Mouse (Mus musculus): ENCODE data around the gene Tmx4.
"Not testable (repeated sequence)": the region's sequence is repeated elsewhere in the genome, so short reads cannot be mapped to it uniquely, and the experiment has no call there.

Tmx4 gene

DNA sequence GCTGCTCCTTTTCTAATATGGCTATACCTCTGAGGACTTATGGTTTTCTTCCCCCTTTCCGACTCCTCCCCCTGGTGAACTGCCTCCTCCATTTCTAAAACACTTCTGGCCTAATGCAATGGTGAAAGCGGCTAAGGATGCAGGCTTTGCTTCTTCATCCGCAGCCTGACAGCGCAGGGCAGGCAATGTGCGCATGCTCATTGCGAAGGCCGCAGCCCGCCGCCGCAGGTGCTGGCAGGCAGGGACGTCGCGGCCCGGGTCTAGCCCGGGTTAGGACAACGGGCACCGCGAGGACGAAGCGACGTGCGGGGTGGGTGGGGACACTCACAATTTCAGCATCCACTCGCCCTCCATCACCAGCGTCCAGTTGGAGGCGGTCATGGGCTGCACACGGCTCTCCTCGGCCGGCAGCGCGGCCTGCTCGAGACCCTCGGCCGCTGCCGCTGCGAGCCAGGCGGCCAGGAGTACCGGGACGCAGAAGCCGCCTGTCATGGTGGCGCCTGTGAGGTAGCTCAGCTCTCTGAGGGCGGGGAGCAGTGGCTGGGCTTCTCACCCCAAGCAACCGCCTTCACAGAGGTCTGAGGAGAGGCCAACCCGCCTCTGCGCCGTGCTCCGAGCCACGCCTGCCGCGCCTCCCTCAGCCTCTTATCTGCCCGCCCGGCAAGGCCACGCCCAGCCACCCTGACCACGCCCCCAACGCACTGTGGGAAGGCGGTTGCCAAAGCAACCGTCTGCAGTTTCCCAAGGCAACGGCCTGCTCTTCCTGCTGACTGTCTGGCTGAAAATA, at the start of gene Tmx4:
Gene Tmx4, minus strand, starts transcription at position 632 of the 787 bp plus-strand sequence.
- DNase-seq (ENCODE audit: low spot score): peak; percentile 98

DNA sequence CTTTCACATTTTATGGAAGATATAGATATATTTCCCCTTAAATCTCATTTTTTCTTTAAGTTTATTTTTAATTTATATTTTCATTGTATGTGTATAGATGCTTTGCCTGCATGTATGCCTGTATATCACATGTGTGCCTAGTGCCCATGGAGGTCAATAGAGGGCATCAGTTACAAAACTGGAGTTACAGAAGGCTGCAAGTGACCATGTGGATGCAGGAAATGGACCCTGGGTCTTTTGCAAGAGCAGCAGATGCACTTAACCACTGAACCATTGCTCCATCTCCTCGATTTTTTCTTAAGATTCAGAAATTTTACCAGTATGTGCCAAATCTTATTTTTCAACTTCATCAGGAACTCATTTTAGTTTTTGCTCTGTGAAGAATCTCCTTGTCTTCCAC, 48.2 kb upstream of the Tmx4 start:
- no peak for DNase-seq (ENCODE audit: low spot score)

DNA sequence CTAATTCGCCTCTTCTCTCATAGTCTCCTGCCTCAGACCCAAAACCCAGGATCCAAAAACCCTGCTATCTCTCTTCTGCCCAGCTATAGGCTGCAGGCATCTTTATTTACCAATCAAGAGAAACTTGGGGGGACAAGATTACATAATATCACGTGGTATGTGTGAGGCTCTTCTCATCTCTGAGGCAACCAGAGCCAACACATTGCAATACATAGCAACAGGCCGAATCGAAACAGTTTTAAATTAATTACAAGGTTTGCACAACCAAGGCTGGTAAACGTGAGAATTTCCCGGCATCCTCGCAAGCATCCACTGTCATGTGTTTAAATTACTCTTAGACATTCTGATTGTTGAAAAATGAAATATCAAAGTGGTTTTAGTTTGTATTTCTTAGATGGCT, 47.1 kb upstream of the Tmx4 start:
- no peak for DNase-seq (ENCODE audit: low spot score)

DNA sequence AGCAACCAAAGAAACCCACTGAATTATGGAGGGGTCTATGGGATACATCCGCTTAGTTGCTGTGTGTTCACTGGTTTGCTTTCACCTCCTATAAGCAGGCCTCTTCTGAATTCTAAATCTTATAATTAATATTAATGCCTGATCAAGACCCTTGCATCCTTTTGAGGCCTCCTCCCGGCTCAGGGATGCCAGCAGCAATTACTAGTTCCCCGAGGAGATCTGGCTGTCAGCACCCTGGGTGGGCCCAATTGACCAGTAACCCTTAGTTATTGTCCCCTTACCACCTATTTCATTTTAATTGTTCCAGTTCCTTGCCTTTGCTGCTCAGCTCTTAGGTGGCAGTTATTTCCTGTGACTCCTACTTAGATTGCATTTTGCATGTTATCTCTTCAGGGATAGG, 38.4 kb upstream of the Tmx4 start:
- no peak for DNase-seq (ENCODE audit: low spot score)

DNA sequence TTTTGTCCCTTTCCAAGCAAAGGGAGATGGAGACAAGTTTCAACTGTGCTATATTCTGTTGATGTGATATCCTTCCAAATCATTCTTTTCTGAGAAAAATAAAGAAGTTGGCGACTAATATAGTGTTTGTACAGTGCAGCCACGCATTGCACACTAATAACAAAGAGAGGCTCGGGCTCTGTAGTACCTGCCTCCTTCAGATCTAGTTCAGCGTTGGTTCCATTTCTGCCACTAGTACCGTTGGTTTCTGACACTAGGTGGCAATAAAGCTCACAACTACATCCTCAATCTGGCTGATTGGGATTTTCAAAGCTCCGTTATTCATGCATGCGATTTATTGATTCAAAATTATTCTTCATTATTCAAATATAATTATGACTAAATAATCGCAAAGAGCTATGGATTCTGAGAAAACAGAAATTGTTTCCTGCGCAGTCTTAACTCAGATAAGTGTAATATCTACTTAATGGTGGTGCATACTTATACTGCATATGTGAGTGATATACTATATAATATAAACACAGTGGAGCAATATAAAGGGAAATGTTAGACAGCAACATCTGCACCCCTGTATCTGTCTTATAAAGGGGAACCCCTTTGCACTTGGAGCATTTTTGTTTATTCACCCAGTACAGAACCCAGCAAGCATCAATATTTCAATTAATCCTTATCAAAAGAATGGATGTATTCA, 37.5 kb upstream of the Tmx4 start:
- DNase-seq (ENCODE audit: low spot score): peak; percentile 59

DNA sequence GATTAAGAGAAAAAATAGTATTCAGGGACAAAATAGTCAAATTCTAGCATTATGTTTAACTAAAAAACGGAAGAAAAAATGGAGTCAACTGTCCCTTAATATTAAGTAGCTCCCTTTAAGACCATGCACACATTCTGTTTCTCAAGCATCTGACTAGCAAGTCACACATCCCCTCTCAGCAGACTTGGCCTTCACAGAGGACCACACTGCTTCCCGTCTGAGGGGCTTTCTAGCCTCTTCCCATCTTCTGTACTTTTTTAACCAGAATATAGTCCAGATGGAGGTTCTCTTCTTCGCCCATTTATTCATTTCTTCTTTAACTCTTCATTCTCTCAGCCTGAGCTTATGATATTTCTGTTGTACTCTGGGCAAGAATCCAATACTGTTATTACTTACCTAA, 35.6 kb upstream of the Tmx4 start:
- no peak for DNase-seq (ENCODE audit: low spot score)

DNA sequence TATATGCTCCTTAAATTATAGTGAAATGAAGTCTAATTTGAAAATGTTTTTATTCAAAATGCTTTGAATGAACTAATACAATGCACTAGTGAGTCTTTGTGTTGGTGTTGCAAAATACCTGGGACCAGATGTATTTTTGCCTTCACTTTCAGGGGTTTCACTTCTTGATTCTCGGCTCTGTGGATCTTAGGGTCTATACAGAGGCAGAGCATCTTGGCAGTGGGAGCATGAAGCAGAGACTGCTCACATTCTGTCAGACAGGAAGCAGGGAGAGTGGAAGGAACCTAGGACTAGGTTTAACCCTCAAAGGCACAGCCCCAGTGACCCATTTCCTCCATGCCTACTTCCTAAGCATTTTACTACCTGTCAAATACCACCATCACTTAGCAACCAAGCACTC, 31.5 kb upstream of the Tmx4 start:
- no peak for DNase-seq (ENCODE audit: low spot score)

DNA sequence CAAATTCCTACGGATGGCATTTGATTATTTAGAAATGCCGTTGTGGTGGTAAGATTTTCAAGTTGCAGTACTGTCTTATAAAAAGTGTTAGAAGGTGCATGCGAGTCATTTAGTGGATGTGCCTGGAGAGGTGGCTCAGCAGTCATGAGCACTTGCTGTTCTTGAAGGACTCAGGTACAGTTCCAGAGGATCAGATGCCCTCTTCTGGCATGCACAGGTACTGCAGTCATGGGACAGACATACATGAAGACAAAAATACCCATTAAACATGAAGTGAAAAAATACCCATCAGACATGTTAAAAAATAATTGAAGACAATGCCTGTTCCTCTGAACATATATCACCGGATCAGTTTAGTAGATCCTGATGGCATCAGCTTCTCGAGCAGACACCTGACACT, 29.7 kb upstream of the Tmx4 start:
- peak; percentile 67 for DNase-seq (ENCODE audit: low spot score)

DNA sequence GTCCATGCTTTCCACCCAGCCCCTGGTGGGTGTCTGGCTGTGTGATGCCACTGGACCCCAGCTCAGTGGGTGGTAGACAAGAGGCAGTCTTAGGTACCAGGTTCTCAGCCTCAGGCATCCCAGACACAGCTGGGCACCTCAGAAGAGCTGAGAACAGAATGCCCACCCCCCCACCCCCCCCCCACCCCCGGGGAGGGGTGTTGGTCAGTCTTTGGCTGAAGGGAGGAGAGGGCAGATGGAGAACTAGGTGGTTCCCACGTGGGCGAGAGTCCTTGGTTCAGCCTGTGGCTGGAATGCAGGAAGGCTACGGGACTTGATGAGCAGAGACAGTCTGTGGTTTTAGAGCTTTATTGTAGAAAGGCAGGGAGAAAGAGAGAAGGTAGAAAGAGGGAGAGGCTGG, 12.5 kb upstream of the Tmx4 start:
- no peak for DNase-seq (ENCODE audit: low spot score)

DNA sequence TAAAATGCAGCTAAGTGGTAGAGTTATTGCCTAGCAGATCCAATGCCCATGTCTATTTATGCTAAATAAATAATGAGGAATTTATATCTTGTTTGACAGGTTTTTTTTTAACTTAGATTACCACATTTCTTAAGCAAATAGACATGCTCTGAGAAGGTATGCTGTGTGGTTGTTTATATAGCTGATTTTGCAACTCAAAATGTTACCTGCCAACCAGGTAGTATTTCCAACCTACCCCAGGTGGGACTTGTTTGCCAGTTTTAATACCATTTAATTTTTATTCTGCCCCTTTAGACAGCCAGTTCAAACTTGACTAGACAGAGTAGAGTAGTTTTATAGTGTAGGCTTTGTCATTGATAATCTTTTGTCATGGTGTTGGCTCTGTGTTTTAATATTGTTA, 10.7 kb upstream of the Tmx4 start:
- no peak for DNase-seq (ENCODE audit: low spot score)

DNA sequence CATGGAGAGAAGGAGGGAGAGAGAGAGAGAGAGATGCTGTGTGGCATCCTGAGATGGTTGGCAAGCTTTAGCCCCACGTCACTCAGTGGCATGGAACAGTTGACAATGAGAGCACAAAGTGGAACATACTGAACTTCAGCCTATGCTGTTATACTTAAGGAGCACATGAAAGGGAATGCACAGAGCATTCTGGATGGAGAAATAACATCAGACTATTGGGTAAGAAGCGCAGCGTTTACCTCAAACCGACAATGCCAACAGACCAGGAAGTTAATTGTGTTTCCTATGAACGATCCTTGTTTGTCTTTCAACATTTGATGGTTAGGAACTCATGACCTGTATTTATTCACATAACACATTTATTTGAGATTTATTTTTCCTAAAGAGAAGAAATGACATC, 8.8 kb upstream of the Tmx4 start:
- no peak for DNase-seq (ENCODE audit: low spot score)

DNA sequence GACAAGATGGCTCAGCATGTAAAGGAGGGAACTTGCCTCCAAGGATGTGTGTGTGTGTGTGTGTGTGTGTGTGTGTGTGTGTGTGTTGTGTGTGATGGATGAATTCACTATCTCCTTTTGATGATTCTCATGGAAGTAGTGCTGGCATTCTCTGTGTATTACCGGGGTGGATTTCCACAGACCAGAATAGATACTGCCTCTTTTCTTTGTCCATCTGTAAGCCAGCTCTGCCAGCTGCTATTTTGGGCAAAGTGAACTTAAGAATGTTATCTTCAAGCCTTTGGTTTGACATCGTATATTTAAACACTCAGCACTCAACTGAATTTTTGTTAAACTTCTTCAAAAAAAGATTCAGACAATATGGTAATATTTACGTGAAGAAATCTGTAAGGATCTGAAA, 5.1 kb upstream of the Tmx4 start:
- DNase-seq (ENCODE audit: low spot score): no peak

DNA sequence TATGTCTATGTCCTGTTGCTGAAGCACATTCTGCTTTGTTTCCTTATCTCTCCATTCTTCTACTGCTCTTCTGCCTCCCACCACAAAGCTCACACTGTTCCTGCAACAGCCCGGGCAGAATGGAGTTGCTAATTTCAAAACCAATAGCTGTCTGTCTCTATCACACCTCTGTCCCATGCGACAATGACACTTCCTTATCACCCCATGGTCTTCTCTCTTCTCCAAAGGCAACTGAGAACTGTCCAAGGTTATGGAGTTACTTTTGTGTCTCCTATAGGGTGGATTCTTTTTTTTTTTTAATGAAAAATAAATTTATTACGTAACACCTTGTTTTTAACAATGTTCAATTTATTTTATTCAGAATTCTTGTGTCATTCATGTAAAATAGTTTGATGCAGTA, 1.8 kb upstream of the Tmx4 start:
- no peak for DNase-seq (ENCODE audit: low spot score)

DNA sequence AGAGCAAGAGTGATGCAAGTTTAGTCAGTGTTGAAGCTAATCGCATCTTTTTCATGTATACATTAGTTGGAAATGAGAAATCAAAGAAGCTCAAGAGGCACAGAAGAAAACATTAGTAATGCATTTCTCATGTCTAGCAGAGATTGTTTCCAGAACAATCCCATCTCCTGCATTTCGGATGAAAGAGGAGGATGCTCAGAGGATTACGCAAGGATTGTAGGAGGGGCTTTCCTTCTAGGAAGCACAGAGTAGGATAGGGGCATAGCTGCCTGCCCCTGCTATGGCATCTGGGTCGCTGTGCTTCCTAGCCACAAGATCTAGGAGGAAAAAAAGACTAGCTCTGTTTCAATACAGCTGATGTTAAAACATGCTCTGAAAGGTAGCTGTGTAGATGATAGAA, 1.2 kb upstream of the Tmx4 start:
- DNase-seq (ENCODE audit: low spot score): peak; percentile 3

DNA sequence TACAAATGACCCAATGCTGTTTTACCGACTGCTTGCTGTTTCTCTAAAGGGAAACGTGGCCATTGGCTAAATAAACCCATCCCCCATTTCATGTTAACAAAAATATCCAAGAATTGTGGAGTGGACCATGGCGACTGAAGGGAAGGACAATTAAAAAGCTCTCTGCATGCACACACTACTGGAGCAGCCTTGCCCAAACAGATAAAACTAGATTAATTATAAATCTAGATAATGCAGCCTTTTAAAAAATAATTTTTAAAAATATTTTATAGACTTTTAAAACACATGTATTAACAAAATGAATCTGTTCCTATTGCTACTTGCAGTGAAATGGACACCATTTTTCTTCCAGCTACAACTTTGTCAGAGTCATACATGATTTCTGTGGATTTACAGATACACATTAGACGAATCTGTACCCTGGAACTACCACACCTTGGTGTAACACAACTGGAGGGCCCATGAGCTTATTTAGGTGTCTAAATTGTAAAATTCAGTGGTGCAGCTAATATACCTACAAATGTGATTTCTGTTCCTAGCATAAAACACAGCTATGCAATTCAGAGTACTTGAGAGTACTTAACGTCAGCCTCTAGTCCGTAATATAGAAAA, 462 bp upstream of the Tmx4 start:
- peak; percentile 5 for DNase-seq (ENCODE audit: low spot score)

DNA sequence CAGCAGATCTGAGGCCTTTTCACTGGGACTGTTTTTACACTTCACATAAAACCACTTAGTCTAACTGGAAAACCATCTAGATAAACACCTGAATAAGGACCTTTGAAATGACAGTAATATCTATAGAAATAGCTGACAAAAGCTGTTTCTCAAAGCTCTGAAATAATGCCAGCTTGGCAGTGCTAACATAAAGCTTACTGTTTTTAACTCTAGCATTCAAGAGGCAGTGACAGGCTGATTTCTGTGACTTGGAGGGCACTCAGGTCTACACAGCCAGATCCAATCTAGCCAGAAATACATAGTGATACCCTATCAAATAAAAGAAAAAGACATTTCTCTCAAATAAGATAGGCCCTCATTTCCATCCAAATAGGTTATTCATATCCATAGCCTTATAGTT, 1.6 kb downstream of the Tmx4 start:
- no peak for DNase-seq (ENCODE audit: low spot score)

DNA sequence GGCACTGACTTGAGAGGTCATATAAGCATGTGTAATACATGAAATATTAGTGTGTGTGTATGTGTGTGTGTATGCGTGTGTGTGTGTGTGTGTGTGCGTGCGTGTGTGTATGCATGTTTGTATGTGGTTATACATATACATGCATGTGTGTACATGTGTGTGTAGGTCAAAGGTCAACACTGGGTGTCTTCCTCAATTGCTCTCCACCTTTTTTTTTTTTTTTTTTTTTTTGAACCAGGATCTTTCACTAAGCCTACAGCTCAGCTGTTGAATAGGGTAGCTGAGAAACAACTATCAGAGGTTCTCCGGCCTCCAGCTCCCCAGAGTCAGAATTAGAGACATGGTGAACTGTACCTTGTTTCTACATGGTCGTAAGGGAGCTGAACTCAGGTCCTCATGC, 2.6 kb downstream of the Tmx4 start:
- DNase-seq (ENCODE audit: low spot score): no peak

DNA sequence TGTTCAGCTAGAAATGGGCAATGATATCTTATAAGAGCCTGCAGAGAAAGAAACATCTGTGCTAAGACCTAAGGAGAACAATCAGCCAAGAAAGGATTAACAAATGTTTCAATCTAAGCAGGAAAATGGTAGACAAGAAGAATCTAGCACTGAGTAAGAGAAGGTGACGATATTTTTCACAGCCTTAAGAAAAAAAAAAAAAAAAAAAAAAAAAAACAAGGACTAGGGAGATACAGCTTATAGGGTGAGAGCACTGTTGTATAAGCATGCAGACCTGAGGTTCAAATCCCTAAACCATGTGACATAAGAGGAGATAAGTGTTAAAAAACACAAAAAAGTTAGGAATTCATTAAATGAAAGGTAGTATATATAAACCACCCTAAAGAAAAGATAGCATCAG, 3.5 kb downstream of the Tmx4 start:
- DNase-seq (ENCODE audit: low spot score): no peak

DNA sequence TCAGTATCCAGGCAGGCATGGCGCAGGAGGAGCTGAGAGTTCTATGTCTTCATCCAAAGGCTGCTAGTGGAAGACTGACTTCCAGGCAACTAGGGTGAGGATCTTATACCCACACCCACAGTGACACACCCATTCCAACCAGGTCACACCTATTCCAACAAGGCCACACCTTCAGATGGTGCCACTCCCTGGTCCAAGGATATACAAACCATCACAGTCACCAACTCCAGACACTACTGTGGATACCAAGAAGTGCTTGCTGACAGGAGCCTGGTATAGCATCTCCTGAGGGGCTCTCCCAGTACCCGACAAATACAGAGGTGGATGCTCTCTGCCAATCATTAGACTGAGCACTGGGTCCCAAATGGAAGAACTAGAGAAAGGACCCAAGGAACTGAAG, 15.4 kb downstream of the Tmx4 start:
- not testable (repeated sequence) for DNase-seq (ENCODE audit: low spot score)

DNA sequence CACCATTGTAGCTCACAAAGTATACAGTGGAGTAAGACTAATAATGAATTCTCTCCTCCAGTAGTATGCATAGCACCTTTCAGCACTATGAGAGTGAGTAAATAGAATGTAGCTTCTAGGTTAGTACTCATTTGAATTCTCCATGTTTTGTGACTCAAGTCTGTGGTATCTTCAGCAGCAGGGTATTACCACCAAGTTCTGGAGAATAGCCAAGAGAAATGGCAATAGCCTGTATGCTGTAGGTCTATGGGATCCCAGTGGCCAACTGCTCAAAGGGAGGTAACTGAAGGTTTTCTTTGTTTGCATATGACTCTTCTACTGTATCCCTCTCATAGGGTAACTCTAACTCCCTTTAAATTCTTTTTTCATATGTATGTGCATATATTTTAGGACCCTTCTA, 39.0 kb downstream of the Tmx4 start:
- no peak for DNase-seq (ENCODE audit: low spot score)

DNA sequence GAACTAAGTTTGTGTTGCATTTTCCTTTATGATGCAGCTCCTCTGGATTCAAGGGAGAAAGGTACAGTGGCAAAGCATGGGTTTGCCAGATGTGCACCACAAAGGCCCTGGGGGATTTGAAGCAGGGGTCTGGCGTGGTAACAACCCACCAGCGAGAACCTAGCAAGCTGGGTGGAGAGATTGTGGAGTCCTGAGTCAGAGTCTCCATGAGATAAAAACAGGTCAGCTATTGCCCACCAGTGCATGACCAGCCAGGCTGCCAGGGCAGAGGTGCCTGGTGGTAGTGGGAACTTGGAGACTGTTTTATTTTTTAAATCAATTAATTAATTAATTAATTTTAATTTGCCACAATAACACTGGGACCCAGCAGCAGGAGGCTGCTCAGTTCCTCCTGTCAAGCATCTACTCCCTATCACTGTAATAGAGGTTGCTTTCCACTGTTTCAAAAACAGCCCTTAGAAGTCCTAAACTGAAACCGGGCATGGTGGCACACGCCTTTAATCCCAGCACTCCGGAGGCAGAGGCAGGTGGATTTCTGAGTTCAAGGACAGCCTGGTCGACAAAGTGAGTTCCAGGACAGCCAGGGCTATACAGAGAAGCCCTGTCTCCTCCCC, 52.8 kb downstream of the Tmx4 start:
- no peak for DNase-seq (ENCODE audit: low spot score)

DNA sequence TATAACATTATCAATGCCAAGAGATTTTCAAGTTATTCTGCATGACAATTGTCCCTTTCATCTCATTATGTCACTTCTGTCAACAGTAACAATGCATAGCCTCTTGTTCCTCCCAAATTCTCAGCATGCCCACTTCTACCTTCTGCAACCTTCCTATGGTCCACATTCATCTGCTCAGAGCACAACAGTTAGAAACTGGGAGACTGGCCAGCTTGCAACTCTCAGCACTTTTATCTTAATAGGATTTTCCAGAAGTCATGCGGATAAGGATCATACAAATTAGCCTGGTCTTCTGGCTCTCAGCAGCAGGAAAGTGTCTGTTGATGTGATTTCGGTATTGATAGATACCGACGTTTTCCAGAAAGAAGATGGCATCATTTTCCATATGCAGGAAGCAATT, 58.7 kb downstream of the Tmx4 start:
- no peak for DNase-seq (ENCODE audit: low spot score)

DNA sequence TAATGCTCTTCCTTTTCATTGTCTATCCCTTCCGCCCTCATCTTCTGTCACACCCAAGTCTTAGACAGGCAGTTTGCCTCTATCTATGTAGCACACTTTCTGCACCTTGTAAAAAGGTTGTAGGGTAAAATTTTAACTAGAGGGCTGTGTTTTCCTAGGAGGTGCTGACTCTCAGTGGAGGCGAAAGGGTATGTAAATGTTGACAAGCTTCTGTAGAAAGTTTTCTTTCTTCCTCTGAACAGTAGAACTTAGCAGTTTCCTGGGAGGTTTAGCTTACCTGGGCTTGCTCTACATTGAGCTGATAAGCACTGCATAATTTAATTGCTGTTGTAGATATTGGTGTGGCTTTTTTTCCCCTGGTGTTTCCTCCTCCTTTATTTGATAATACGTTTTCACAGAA, 84.5 kb downstream of the Tmx4 start:
- no peak for DNase-seq (ENCODE audit: low spot score)

Measured in embryo, embryonic 10.5 days (tissue).